Mouse (Mus musculus) G1E (cell line): ENCODE results near the gene Prom1. TPM values are rescaled to one million over a fixed set of nuclear protein-coding genes. Genes with fewer than 3 reads are reported as not detected.

Source experiments
- ATAC-seq: 2 replicates; pipeline ENCODE4 v1.8.0; 2016; ENCODE audit warnings: mild to moderate bottlenecking; ENCODE audit not compliant: insufficient number of reproducible peaks, poor library complexity, low FRiP score, severe bottlenecking; ENCODE audit errors: extremely low read depth
- DNase-seq: peaks from one replicate; pipeline ENCODE4 v3.0.0; 2012; ENCODE audit warnings: low spot score
- H3K27me3 ChIP-seq: 2 replicates; pipeline ENCODE4 v1.6.1; 2012; ENCODE audit warnings: mild to moderate bottlenecking, low read length, inconsistent platforms; ENCODE audit not compliant: insufficient read depth
- H3K36me3 ChIP-seq: replicated peaks from 2 replicates; pipeline ENCODE3; 2012; ENCODE audit warnings: mild to moderate bottlenecking, inconsistent platforms
- H3K4me1 ChIP-seq: 2 replicates; pipeline ENCODE4 v1.6.1; 2012; ENCODE audit warnings: low read depth, low read length, inconsistent platforms, mixed read lengths; ENCODE audit not compliant: insufficient read depth
- H3K4me3 ChIP-seq: 2 replicates; pipeline ENCODE4 v1.5.1; 2012; ENCODE audit warnings: low read depth, mild to moderate bottlenecking, inconsistent platforms, low read length, moderate library complexity, mixed read lengths
- H3K9me3 ChIP-seq: replicated peaks from 2 replicates; pipeline ENCODE4 v1.6.1; 2012; ENCODE audit warnings: inconsistent platforms
- CTCF ChIP-seq: IDR thresholded peaks from 2 replicates; pipeline ENCODE4 v1.5.1; 2012; ENCODE audit warnings: low read depth, low read length, inconsistent platforms, mixed read lengths
- GATA1 ChIP-seq: IDR thresholded peaks from 2 replicates; pipeline ENCODE4 v1.6.1; 2012; ENCODE audit warnings: borderline replicate concordance, low read length, inconsistent platforms, mixed read lengths
- GATA2 ChIP-seq: IDR thresholded peaks from 2 replicates; pipeline ENCODE4 v1.6.1; 2012; ENCODE audit warnings: low read depth, low read length, inconsistent platforms, borderline replicate concordance
- POLR2AphosphoS5 ChIP-seq: IDR thresholded peaks from 2 replicates; pipeline ENCODE4 v1.6.1; 2012; ENCODE audit warnings: low read depth, low read length, inconsistent platforms; ENCODE audit not compliant: insufficient replicate concordance
- TAL1 ChIP-seq: conservative IDR thresholded peaks from 2 replicates; pipeline ENCODE4 v1.6.1; 2012; ENCODE audit warnings: low read depth, low read length, inconsistent platforms, mixed read lengths
- polyA plus RNA-seq: library from polyadenylated mRNA; stranded (reverse); fragments of >175 nt; gene quantifications from 2 replicates; pipeline ENCODE4 v1.2.3, GENCODE M21; 2012
- total RNA-seq, 2 experiments: library from RNA; stranded (forward) in 1 of 2; stranded (reverse) in 1 of 2; fragments of 200-1000 nt in 1 of 2; fragments of >200 nt in 1 of 2; fragmentation: Nextera tagmentation in 1 of 2; gene quantifications; 2 replicates each; pipeline ENCODE4 v1.2.3; 2014 to 2017

Gene Prom1
- total and polyA plus RNA-seq, 3 experiments = 0.33 TPM; not detected in 2

- no peak for DNase-seq
- Histone ChIP-seq H3K27me3 (peaks cover 5% of the 10 kb centered on the region; the same call in 1 of the 2 replicates), H3K4me3 (no peak overlapping the region), H3K36me3 (no peaks in the 10 kb centered on the region), H3K4me1 (no peaks in the 10 kb centered on the region), H3K9me3 (no peaks in the 10 kb centered on the region)
- TF ChIP-seq CTCF (no peak), POLR2AphosphoS5 (no peak), TAL1 (no peak), GATA1 (no peak), GATA2 (no peak)
- no peak for ATAC-seq
These were observed 14.8 kb downstream of the Prom1 start for GRCm38 (mm10) chr5:44087034-44087433.

- TF ChIP-seq GATA2 (no peak), CTCF (no peak)
- H3K4me1 ChIP-seq = no peaks in the 10 kb centered on the region
- peaks cover 5% of the 10 kb centered on the region; the same call in 1 of the 2 replicates for H3K27me3 ChIP-seq
- ATAC-seq = no peak
- DNase-seq = no peak
- H3K4me3 ChIP-seq = no peak overlapping the region
- H3K9me3 ChIP-seq = no peaks in the 10 kb centered on the region
- H3K36me3 ChIP-seq = no peaks in the 10 kb centered on the region
These were observed 16.0 kb downstream of the Prom1 start for GRCm38 (mm10) chr5:44085871-44086270.

GRCm38 (mm10) chr5:44081108-44081507 is 20.7 kb downstream of the Prom1 start:
- no peaks in the 10 kb centered on the region for H3K9me3 ChIP-seq
- DNase-seq = no peak
- no peak overlapping the region for H3K4me3 ChIP-seq
- no peak for ATAC-seq
- TF ChIP-seq CTCF = no peak
- no peak for TF ChIP-seq GATA2
- TF ChIP-seq POLR2AphosphoS5 = no peak
- TF ChIP-seq GATA1 = no peak
- TF ChIP-seq TAL1 = no peak
- H3K4me1 ChIP-seq = no peaks in the 10 kb centered on the region
- H3K36me3 ChIP-seq = no peaks in the 10 kb centered on the region
- H3K27me3 ChIP-seq = peaks cover 5% of the 10 kb centered on the region; the same call in 1 of the 2 replicates

GRCm38 (mm10) chr5:44080276-44081054 is 21.4 kb downstream of the Prom1 start:
- TF ChIP-seq POLR2AphosphoS5 (no peak), GATA2 (no peak), GATA1 (no peak), TAL1 (no peak), CTCF (no peak)
- Histone ChIP-seq H3K27me3 (peaks cover 6% of the 10 kb centered on the region), H3K4me1 (no peaks in the 10 kb centered on the region), H3K36me3 (no peaks in the 10 kb centered on the region), H3K4me3 (no peak overlapping the region), H3K9me3 (no peaks in the 10 kb centered on the region)
- no peak for ATAC-seq
- DNase-seq = no peak

- peaks cover 13% of the 10 kb centered on the region for H3K27me3 ChIP-seq
- H3K36me3 ChIP-seq = no peaks in the 10 kb centered on the region
- no peaks in the 10 kb centered on the region for H3K4me1 ChIP-seq
- no peak overlapping the region for H3K4me3 ChIP-seq
- ATAC-seq (no peak), DNase-seq (no peak)
- TF ChIP-seq POLR2AphosphoS5 = no peak
- TF ChIP-seq TAL1 = no peak
- TF ChIP-seq CTCF = no peak
- TF ChIP-seq GATA1 = no peak
- TF ChIP-seq GATA2 = no peak
- no peaks in the 10 kb centered on the region for H3K9me3 ChIP-seq
These were observed 26.4 kb downstream of the Prom1 start for GRCm38 (mm10) chr5:44075432-44075831.

GRCm38 (mm10) chr5:44073634-44074033 is 28.2 kb downstream of the Prom1 start:
- no peak for DNase-seq
- ATAC-seq = no peak
- Histone ChIP-seq H3K36me3 (no peaks in the 10 kb centered on the region), H3K27me3 (peaks cover 9% of the 10 kb centered on the region), H3K4me1 (no peaks in the 10 kb centered on the region), H3K9me3 (no peaks in the 10 kb centered on the region), H3K4me3 (no peak overlapping the region)
- TF ChIP-seq GATA1 (no peak), GATA2 (no peak), POLR2AphosphoS5 (no peak), CTCF (no peak), TAL1 (no peak)
